Mouse (Mus musculus): Measurements from ENCODE around the gene Sco1.

The Sco1 gene

DNA sequence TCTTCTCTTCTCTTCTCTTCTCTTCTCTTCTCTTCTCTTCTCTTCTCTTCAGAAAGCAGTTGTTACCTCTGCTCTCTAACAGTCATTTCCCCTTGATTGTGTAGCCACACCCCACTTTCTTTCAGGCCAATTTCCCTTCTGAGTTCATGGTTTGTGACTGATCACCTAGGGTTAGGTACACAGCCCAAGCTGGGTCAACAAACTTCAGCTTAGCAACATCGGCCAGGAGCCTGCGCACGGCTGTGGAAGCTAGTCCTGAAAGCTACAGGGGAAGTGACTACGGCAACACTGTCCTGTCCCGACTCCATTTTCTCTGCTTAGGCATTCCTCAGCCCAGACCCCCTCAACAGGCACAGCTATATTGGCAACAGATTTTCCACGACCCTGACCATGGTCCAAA, 7.5 kb upstream of the Sco1 start:
- no peak for DNase-seq

DNA sequence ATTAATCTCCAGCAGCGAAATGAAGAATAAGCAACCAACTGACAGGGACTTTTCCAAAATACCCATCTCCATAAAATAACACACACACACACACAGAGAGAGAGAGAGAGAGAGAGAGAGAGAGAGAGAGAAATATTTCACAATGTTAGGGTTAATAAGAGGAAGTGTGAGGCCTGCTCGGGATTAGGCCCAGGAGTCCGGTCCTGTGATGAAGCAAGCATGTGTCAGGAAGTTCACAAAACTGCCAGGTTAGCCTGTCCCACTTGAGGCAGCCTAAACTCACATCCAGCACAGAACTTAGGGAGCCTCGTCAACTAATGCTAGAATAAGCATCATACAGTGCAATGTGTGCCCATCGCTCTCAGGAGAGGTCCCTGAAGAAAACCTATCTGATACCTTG, 5.3 kb upstream of the Sco1 start:
- DNase-seq, result no peak

DNA sequence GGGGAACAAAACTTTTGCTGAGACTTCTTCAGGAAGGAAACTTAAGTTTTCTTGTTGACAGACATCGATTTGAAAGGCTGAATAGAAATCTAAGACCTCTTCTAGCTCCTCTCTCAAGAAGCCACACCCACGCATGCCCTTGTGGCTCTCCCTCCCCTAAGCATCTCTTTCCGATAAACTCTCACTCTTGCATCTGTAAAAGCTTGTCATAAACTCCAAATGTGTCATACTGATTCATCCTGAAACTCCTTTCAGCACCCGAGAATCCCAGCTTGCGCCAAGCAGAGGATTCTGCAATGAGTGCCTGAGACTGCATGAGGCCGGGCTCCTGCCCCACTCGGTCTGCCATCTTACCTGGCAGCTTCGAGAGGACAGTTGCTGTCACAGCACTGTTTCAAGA, 4.0 kb upstream of the Sco1 start:
- DNase-seq, result no peak

- no peak for DNase-seq
These were observed 3.2 kb upstream of the Sco1 start for GRCm38 (mm10) chr11:67049256-67049655.

GRCm38 (mm10) chr11:67051676-67052320, 672 bp upstream of the Sco1 start:
- DNase-seq, result peak in 1 of 2 experiments; percentile 6

DNA sequence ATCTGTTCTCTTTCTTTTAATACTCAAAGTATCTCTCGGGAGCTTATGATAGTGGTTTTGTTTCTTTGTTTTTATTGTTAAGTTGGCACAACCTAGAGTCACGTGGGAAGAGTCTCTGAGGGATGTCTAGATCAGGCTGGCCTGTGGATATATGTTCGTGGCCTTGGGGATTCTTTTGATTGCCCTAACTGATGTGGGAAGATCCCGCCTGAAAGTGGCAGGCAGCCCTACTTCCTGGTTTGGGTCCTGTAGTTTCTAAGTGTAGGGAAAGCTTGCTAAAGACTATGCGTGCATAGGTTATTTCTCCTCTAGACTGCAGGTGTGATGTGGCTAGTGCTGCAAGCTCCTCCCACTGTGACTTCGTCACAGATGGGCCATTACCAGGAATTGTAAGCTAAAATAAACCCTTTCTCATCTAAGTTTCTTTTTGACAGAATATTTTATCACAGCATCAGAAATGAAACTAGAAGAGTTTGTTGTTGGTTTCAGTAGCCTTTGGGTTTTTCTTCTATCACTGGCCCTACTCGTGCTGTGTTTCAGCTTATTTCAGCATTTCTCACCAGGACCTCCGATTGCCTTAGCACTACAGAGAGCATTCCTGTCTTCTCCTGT, 2.4 kb downstream of the Sco1 start:
- no peak for DNase-seq

- no peak for DNase-seq
These were observed 8.8 kb downstream of the Sco1 start for GRCm38 (mm10) chr11:67061311-67061710.

DNA sequence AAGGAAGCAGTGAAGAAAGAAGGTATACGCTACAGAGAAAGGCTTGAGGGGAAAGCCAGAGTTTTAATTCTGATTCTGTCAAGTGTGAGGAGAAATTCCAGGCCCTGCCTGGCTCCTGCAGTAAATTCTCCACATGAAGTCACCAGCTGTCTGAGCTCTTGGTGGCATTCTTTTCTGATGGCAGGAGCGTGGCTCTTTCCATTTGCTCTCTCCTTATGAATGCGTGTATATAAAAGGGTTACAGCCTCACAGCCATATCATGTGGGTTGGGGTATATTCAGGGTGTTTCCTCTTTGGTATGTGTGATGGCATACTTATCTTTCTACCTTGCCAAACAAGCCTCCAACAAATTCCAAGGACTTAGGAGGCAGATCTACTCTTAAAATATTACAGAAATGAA, 10.3 kb downstream of the Sco1 start:
- DNase-seq, result no peak

GRCm38 (mm10) chr11:67067741-67068140, 15.3 kb downstream of the Sco1 start:
- DNase-seq, result no peak

GRCm38 (mm10) chr11:67072615-67073130, 20.2 kb downstream of the Sco1 start:
- peak; percentile 52 to 62 for DNase-seq

GRCm38 (mm10) chr11:67075036-67075435, 22.6 kb downstream of the Sco1 start:
- peak; percentile 43 to 61 for DNase-seq

DNA sequence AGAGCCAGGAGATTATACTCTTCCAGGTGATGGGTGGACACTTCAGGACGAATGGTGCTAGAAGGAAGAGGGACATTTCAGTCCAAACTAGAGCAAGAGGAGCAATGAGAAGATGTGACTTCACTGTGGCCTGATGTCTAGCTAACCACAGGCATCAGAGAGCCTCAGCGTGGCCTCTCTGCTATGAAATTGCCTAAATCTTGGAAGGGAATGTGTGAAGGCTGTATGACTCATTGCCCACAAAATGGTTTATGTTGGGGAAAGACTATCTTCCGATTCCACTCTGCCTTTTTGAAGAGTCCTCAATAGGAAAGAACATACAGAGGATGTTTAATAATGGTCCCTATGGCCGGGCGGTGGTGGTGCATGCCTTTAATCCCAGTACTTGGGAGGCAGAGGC, 24.3 kb downstream of the Sco1 start:
- no peak for DNase-seq

DNA sequence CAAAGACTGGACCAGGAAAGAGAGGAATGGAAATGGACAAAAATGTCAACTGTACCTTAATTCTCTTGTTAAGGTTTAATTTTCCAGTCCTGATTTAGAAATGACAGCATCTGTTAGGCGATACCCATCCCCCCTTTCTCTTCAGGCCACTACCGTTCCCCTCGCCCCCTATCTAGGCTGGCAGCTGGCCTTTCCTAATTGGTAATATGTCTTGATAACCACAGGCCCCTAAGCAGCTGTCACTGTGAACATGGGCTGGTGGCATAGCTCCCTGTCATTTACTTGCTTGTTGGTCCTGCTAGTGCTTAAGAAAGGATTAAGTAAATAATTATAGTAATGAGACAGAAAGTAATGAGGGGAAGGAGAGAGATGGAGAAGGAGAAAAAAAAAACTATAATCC, 25.0 kb downstream of the Sco1 start:
- DNase-seq, result no peak

DNA sequence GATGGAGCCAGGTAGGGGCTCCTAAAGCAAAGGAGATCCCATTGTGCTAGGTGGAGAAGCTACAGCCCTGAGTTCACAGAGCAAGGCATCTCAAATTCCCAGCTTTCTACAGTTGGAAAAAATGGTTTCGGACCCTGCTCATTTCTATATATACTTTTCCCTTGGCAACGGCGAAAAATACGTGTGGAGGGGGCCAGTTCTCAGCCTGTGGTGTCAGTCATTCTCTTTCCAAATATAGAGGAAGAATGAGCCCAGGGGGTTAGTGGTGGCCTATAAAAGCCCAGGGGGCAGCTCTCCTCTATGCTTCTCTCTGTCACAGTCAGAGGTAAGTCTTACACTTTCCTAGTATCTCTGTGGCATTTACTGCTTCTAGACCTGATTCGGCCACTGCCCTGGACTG, 25.5 kb downstream of the Sco1 start, which contains the start of gene Myh3:
Gene Myh3, plus strand, starts transcription at position 301 of the 400 bp plus-strand sequence.
- DNase-seq, result no peak

- DNase-seq, result no peak
These were observed 26.4 kb downstream of the Sco1 start for GRCm38 (mm10) chr11:67078888-67079287.

- DNase-seq, result no peak
These were observed 27.3 kb downstream of the Sco1 start for GRCm38 (mm10) chr11:67079740-67080139.

- peak; percentile 79 to 84 for DNase-seq
These were observed 27.7 kb downstream of the Sco1 start for GRCm38 (mm10) chr11:67080168-67080567.

GRCm38 (mm10) chr11:67081125-67081649, 28.7 kb downstream of the Sco1 start:
- no peak for DNase-seq

DNA sequence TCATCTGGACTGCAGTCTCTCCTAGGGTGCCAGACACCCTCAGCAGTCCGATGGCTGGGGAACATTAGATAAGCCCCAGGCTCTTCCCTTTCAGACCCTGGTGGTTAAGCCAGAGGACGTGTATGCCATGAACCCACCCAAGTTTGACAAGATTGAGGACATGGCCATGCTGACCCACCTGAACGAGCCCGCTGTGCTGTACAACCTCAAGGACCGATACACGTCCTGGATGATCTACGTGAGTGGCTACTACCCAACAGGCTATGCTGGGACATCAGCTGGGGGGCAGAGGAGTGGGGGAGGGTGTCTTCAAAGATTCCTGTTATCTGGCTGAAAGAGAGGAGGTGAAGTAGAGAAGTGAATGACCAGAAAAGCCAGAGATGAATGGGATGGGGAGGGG, 29.7 kb downstream of the Sco1 start:
- no peak for DNase-seq

DNA sequence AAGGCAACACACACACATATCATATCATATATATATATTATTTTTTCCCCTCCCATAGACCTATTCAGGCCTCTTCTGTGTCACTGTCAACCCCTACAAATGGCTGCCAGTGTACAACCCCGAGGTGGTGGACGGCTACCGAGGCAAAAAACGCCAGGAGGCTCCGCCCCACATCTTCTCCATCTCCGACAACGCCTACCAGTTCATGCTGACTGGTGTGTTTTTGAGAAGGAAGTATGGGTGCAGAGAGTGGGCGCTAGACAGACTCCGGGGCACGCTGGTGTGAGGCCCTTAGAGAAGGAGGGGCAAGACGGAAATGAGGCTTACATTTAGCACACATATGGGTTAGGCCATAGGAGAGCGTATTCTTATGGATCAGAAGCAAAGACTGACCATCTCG, 30.3 kb downstream of the Sco1 start:
- no peak for DNase-seq

DNA sequence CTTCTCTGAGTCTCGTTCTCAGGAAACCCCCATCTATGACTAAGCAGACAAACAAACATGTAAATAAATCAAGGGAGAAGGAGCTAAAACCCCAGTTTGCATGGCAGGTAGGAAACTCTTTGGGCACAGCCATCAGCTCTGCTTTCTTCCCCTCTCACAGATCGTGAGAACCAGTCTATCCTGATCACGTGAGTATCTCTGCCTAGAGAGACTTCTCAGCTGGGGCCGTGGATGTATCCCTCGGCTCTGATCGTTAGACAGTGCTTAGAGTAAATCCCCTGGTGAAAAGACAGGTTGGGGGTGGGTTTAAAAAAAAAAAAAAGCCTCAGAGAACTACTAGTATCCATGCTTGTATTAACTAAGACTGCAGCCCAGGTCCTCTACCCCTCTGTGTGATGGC, 30.8 kb downstream of the Sco1 start:
- no peak for DNase-seq

GRCm38 (mm10) chr11:67083712-67084340, 31.4 kb downstream of the Sco1 start:
- DNase-seq, result no peak

- DNase-seq, result peak; percentile 86 to 89
These were observed 33.0 kb downstream of the Sco1 start for GRCm38 (mm10) chr11:67085489-67085888.
